Mouse (Mus musculus) gastrocnemius, postnatal 4 days (tissue): ENCODE measurements around the gene Zyx. TPM values are rescaled to one million over a fixed set of nuclear protein-coding genes. Genes with fewer than 3 reads are reported as not detected.

ENCODE experiments used
- DNase-seq, 2 experiments: peaks; one replicate each; pipeline ENCODE4 v3.0.0; 2021 to 2022; ENCODE audit warnings: low spot score in 2 of 2, mixed read lengths in 2 of 2
- long read RNA-seq, 2 experiments: library from polyadenylated mRNA; stranded (forward); transcript quantifications; one replicate each; pipeline ENCODE4 v2.0.0; 2021
- total RNA-seq, 2 experiments: library from RNA; stranded (reverse); gene quantifications; 2 replicates each; pipeline ENCODE4 v1.2.3; 2021

Zyx gene
- 100 to 1,000 TPM; 113 to 128 TPM for total RNA-seq
- long read RNA-seq, experiment 1, transcript Zyx-201 (9 exons, 2,301 nt): minor isoform, 11 of 173 reads
- long read RNA-seq, experiment 1, transcript Zyx-207 (10 exons, 2,605 nt): major isoform, 67 of 173 reads
- long read RNA-seq, experiment 1, partial matches to known transcripts: 75 of 173 reads
- long read RNA-seq, experiment 1, other reads (novel, unspliced or antisense): 18 of 173 reads
- long read RNA-seq, experiment 2, transcript Zyx-201 (9 exons, 2,301 nt): minor isoform, 8 of 146 reads
- long read RNA-seq, experiment 2, transcript Zyx-207 (10 exons, 2,605 nt): major isoform, 57 of 146 reads
- long read RNA-seq, experiment 2, partial matches to known transcripts: 64 of 146 reads
- long read RNA-seq, experiment 2, other reads (novel, unspliced or antisense): 13 of 146 reads

DNA sequence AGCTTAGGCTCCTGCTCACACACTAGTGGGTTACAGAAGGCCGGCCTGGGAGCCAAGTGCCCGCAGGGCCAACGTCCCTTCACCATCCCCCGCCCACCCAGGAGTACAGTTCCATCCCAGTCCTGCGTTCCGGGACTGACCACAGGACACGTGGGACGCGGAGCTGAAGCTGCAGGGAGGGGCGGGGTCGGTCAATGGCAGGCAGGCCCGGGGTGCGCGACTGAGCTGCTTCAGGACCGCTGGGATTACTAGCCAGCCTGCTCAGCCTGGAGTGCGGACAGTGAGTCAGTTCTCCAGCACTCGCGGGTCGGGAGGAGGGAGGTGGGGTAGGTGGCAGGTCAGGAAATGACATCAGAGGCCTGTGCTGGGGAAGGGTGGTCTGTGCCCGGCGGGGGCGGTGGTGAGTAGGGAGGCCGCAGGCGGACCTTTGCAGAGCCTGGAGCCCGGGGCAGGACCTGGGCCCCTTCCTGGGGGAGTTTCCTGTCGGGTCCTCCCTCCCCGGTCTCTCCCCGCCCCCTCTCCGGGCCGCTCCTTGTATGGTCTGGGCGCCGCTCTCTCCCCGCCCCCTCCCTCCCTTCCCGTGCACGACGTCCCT is at the start of gene Zyx:
Gene Zyx, plus strand, starts transcription at position 205 of the 595 bp plus-strand sequence.
- DNase-seq: peak; percentile 90 to 94

DNA sequence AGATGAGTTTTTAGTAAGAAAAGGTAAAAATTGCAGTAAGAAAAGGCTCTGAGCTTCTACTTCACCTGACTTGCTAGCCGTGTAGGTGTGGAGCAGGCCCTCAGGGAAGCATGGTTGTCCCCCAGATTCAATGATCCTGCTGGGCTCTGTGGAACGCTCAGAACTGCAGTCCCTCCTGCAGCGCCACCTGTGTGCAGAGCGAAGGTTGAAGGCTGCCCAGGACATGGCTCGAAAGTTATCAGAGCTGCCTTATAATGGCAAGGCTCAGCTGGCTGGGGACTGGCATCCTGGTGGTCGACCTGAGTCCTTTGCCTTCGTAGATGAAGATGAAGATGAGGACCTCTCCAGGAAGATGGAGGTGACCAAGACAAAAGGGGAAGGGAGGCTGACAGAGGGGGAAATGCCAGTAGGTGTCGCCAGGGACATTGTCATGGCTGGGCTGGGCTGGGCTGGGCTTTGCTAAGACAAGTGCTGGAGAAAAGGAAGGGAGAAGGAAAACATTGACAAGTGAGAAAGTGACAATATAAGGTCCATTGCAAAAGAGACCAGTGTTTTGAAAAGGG is 39.5 kb upstream of the Zyx start:
- no peak for DNase-seq

DNA sequence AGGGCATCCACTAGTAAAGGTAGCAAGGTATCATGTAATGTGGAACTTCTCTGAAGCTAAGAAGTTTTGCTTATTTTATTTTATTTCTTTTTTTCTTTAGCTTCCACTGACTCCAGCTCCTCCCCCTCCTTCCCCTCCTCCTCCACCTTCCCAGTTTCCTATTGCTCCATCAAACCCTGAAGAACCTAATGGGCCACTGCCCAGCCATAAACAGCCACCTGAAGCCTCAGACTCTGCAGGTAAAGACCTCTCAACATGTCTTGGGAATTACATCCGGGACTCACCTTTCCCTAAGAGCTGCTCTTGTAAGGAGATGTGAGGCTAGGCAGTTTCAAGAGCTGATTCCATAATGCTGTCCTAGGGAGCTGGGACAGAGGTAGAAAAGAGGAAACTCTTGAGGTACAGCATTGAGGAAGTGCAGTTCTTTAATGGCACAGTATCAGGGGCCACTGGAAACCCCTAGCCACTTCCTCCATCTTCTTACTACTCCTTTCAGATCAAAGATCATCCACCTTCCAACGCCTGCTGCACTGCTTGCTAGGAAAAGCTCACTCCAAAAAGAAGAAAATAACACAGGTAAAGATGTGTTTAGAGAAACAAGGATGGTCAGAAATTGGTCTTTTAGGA is 38.9 kb upstream of the Zyx start:
- no peak for DNase-seq

DNA sequence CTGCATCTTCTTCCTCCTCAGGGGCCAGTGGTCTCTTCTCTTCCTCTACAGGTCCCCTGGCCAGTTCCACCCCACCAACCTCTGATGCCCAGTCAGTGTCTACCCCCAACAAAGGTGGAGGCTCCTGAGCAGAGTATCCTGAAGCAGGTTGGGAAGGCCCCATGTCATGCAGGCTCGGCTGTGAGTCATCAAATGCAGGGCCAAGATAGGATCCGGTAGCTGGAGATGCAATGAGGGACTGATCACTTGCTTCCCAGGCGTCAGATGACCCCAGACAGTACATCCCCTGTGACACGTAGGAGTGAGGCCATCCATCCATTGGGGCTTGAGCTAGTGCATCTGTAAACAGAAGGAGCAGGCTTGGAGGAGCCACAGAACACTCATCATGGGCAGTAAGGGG is 31.1 kb upstream of the Zyx start:
- DNase-seq: no peak

DNA sequence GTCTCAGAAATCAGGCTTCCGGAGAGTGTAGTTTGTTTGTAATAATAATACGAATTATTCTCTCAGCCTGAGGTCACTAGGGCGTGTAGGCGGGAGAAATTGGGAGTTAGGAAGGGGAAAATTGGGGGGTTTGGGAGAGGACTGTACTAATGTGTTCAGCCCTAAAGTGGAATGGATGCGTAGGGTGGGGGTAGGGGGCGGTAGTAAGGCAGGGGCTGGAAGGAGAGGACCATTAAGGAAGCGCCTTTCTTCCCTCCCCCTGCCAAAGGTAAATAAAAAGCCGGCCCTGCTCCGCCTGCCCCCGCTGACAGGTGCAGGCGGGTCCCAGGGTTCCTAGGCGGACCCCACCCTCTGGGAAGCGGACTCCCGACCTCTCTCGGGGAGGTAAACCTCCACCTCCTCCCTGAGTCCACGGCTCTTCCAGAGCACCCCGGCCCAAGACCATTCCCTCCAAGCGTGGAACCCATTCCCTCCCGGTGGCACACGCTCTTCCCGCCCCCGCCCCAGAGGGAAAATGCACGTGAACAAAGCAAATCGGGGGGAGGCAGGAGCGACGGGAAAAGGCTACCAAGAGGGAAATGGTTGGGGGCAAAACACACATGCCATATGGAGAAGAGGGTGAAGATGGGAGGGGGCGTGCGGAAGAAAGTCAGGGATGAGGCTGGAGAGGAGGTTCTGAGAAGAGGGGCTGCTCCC is 25.9 kb upstream of the Zyx start:
- DNase-seq: no peak

DNA sequence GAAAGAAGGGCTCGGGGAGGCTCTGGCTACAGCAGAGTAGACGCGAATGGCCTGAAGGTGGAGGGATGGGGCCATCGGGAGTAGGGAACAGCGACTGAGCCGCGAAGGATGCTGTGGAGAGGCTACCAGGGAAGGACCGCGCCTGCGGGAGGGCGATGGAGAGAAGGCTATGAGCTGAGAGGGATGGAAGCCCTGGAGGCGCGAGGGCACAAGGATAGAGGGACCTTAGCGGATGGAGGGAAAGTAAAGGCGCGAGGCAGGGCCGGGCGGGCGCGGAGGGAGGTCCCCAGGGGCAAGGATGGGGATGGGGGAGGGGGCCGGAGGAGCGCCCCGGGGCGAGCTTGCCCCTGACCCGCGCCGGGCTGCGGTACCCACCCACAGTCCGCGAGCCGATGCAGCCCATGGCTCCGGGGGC is 25.4 kb upstream of the Zyx start:
- peak in 1 of 2 experiments; percentile 23 for DNase-seq

DNA sequence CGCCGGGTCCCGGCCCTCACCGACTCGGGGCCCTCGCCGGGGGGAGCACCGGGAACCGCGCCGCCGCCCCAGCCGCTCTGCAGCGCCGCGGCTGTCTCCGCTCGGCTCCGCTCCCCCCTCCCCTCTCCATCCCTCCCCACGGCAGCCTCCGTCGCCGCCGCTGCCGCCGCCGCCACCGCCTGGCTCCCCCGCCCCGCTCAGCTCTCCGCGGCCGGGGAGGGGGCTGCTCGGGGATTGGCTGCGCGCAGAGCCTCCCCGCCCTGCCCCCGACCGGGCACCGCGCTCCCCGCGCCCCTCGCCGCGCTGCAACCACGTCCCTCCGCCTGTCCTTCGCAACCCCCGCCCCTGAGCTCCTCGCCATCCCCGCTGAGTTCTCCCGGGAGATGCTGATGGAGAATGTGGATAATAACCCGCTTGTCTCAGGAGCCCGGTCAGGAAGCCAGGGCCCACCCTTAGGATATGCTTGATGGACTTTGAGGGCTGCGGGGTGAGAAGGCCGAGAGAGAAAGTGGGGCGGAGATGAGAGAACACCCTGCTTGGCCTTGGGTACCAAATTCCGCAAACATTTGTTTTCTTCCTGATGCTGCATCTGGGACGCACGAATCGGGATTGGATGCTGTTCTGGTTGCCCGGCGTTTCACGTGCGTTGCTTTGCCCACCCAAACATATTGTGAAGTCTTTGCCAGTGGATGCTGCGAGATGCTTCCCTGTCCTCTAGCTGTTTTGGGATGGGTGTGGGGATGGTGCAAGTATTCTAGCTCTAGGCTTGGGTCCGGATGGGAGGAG is 24.8 kb upstream of the Zyx start, which contains the start of gene Fam131b:
Gene Fam131b, minus strand, starts transcription at position 162 of the 786 bp plus-strand sequence.
- peak; percentile 29 to 43 for DNase-seq

DNA sequence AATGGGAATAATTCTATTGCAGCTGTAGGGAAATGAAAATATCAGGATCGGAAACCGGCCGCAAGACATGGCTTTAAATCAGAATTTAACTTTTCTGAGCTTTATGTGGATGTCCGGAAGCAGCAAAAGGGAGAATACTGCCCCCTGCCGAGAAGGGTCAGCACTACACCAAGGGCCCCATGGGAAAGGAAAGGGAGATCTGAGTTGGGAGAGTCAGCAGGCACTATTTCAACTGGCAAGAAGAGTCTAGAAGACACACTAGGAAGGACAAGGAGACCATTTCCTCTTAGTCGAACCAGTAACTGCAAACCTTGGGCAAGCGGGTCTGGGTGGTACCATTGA is 24.2 kb upstream of the Zyx start:
- peak; percentile 51 to 70 for DNase-seq

DNA sequence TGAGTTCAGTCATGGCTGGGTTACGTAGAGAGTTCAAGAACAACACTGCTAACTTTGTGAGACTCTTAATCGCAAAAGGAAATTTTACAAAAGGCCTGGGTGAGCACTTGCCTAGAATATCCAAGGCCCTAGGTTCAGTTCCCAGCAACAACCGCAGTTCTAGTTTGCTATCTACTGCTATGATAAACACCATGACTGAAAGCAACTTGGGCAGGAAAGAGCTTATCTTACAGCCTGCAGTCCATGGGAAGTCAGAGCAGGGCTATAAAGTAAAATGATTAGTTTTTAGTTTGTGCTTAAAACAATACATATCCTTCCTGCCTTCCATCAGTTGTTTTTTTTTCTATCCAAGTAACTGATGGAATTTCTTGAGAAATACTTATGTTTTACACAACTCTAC is 22.9 kb upstream of the Zyx start:
- no peak for DNase-seq

DNA sequence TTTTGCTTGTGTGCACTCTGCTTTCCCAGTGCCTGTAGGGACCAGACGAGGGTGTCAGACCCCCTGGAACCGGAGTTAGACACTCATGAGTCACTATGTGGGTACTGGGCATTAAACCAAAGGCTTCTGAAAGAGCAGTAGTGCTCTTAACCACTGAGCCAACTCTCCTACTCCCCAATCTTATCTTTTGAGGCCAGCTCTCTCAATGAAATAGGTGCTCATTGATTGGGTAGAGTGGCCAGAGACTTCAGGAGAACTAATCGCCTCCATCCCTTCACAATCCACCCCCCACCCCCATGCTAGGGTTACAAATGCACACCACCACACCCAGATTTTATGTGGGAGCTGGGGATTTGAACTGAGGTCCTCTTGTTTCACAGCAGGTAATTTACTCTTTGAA is 20.7 kb upstream of the Zyx start:
- no peak for DNase-seq

DNA sequence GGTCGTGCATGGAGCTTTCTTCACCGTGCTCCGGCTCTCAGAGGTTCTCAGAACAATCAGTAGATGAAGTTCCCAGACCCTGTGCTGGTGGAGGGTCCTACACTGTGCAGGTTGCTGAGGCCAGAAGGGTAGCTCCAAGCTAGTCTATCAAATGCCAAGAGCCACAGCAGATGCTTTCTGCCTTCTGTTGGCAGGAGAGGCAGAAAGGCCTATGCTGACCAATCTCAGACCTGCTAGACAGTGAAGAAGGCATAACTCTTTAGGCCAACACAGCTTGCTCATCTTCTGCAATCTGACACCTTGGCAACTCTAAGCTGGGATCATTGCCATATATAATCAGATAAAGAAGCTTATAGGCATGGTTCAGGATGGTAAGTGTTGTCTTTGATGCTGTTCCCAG is 19.2 kb upstream of the Zyx start:
- DNase-seq: no peak

DNA sequence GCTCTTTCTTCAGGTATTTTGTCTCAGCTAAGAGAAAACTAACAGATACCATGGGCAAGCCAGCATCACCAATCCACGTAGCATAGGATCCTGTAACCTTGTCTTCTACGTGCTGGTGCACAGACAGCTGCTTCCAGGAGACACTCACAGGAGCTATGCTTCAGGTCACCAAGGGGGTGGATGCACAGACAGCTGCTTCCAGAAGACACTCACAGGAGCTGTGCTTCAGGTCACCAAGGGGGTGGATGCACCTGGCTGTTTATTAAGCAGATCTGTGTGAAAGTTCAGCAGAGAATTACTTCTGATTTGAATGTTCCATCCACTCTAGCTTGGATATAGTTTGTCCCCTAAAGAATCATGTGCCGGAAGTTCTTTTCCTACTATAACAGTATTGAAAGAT is 18.5 kb upstream of the Zyx start:
- no peak for DNase-seq

DNA sequence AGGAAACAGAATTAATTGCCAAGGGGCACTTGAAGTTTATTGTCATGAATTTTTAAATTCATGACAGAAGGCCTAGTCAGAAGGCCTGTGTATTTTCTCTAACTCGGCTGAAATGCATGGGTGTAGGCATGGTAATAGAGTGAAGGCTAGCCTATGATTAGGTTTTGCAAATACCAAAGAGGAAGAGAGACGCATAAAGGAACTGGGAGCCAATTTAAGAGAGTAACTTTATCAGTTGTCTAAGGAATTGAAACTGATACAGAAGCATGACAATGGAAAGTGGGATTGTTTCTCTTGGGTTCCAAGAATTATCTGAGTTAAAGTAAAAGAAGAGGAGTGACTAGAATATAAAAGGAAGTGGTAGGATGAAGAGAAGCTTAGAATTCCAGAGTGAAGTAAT is 10.2 kb upstream of the Zyx start:
- no peak for DNase-seq

DNA sequence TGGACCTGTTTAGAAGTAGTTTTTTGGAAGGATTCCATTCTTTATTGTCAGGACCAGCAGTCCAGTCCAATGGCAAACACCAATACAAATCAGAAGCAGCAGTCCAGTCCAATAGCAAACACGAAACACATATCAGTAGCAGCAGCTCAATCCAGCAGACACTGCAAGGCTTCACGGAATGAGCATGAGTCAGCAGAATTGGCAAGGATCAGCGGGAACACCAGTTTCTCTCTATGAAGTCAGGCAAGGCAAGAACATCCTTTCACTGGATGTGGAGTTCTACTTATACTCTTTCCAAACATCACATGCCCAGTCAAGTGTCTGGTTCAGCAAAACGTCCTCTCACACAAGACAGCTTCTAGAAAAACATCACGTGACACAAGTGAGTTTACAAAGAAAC is 9.4 kb upstream of the Zyx start:
- no peak for DNase-seq

DNA sequence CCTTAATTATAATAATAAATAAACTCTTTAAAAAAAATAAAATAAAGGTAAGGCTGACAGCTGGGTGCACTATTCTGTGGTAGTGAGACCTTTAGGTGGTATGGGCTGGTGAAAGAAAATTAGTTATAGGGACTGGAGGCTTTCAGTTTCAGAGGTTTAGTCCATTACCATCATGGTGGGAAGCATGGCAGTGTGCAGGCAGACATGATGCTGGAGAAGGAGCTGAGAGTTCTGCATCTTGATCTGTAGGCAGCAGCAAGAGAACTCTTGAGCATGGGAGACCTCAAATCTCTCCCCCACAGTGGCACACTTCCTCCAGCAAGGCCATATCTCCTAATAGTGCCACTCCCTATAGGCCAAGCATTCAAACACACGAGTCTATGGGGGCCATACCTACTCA is 7.3 kb upstream of the Zyx start:
- no peak for DNase-seq

DNA sequence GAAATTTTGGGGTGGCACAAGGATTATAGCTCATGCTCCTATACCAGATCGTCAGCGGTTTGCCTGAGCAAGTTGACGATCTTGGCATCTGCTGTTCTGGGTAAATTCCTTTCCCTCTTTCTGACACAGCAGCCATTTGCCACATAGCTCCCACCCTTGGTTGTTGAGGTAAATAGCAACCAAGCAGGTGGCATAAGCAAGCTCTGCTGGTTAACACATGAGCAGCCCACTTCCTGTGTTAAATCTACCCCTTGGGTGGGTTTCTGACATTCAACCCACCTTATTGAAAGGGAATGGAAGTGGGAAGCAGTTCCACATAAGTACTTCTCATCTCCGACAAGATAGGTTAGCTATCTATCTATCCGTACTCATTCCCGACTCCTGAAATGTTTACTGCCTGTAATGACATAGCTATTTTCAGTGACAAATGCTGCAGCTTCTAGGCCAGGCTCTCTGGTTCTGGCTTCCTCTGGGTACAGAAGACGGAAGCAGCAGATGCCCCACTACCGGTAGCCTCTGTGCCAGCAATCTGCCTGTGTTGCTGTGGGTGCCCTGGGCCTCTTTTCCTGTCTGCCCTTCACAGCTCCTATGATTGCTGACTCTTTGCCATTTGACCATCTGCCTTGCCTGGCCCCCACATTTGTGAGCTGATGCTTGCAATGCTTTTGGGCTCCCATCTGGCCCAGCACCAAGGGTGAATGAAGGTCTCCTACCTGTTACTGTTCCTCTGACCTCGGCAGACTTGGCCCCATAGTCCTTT is 5.9 kb upstream of the Zyx start:
- DNase-seq: no peak

DNA sequence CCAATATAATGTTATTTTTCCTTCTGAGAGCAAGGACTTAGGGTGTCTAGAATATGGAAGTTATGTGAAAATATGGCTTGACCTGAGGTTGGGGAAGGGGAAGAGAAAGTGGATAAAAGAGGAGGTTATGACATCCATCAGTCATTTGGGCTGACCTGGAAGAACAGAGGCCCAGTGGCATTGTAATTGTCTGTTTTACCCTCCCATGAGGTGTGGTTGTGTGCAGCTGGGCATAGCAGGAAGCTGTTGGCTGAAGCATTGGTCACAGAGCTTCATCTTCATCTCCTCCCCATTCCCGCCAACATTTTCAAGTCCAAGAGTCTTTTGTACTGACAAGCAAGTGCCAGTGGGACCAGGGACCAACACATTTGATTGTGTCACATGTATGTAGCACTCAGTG is 5.2 kb upstream of the Zyx start:
- DNase-seq: no peak

DNA sequence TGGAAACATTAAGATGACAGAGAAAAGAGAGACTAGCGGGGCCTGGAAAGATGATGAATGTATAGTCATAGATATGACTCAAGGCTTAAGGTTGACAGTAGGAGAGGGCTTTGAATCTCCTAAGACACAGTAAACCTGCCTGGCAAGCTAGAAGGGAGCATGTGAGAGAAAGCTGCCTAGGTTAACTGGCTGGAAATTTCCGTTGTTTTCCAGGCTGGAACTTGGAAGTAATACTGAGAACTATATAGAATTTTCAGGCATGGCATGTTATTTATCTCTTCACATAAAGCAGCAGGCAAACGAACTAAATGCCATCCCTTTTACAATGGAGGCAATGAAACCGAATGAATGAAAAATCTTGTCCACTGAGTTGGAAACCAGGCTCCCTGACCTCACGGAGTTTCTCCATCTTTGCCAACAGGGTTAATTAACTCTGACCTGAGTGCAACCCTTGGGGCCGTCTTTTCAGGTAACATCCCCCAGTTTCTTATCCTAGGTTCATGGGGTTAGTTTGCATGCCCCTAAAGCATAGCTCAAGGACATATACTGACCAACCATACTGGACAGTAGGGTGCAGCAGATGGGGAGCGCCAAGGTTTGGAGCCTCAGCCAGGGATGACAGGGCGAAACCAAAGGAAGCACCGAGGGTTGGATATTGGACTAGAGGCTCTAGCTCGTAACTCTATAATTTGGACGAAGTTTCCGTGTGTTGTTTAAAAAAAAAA is 987 bp upstream of the Zyx start:
- DNase-seq: no peak

DNA sequence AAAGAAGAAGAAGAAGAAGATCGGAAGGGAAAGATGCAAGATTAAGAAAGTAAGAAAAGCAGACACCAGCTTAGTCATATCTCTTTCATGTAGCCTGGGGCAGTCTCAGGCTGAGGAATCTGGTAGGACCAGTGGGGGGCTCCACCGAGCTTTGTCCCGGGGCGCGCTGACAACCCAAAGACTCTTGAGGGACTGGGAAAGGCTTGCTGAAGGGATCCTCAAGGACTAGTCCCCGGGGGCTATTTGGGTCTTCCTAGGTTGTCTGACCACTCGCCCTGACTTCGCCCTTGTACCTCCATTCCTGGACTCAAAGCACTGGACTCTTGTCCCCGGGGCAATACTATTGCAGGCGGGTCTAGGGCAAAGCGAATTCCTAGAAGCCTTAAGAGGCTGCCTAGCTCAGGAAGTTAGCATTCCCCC is 414 bp upstream of the Zyx start:
- DNase-seq: peak; percentile 59 to 71
